Mouse (Mus musculus) kidney, adult 2 months (tissue): ENCODE results near the gene Rab10.

Source experiments
- CTCF ChIP-seq: fragments of 200-500 bp; conservative IDR thresholded peaks from 2 replicates; pipeline ENCODE4 v1.5.1; 2011; ENCODE audit warnings: low read depth, mild to moderate bottlenecking, control low read depth, low read length, moderate library complexity, mixed read lengths; ENCODE audit not compliant: insufficient read depth, insufficient read length
- POLR2A ChIP-seq: fragments of 200-500 bp; IDR thresholded peaks from one replicate; pipeline ENCODE4 v1.6.1; 2011; ENCODE audit warnings: low read depth, low read length, control low read depth

DNA sequence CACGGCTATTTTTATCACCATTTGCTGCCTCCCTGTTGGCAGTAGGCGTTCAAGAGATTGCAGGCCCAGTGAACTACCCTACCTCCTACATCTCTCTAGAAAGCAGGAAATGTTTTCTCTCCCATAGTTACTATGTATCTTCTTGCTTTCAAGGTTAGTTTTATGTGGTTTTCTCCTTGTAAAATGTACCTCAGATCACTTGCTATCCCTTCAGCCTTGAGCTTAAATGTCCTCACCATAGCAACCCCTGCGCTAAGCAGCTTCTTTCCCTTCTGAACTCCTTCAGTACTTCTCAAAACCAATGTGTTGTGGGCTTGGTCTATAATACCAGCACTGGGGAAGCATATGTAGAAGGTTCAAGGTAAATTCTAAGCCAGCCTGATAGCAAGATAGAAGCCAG lies 3.1 kb upstream of the Rab10 start:
- no peak for TF ChIP-seq CTCF
- no peak for TF ChIP-seq POLR2A
